Mouse (Mus musculus) regulatory T cell (primary cell): ENCODE measurements around the gene 1110002E22Rik.

Experiments used
- in situ Hi-C: fragments of 300-600 bp; cut with MboI, MseI; formaldehyde crosslinking; loops from one replicate; pipeline ENCODE4 v1.15.1; 2025; ENCODE audit warnings: high pct_unique_total_duplicates

The 1110002E22Rik gene

GRCm38 (mm10) chr3:138064732-138065645, at the start of gene 1110002E22Rik:
1110002E22Rik (plus strand) TSS chr3:138065052.
- in situ Hi-C loops: no loop called here

- in situ Hi-C loops: loop anchor here (10.0 kb wide), 1 partner anchor 108 kb away; no protein-coding TSS in a partner anchor
Observed at GRCm38 (mm10) chr3:138016810-138017209, 48.0 kb upstream of the 1110002E22Rik start.

GRCm38 (mm10) chr3:138022003-138022402, 42.8 kb upstream of the 1110002E22Rik start:
- in situ Hi-C loops: no loop called here

- in situ Hi-C loops: no loop called here
Observed at GRCm38 (mm10) chr3:138022651-138023050, 42.2 kb upstream of the 1110002E22Rik start.

- in situ Hi-C loops: no loop called here
Observed at GRCm38 (mm10) chr3:138026286-138026685, 38.6 kb upstream of the 1110002E22Rik start.

- in situ Hi-C loops: no loop called here
Observed at GRCm38 (mm10) chr3:138027575-138028362, 37.1 kb upstream of the 1110002E22Rik start.

- in situ Hi-C loops: no loop called here
Observed at GRCm38 (mm10) chr3:138029351-138029750, 35.5 kb upstream of the 1110002E22Rik start.

GRCm38 (mm10) chr3:138030563-138030962, 34.3 kb upstream of the 1110002E22Rik start:
- in situ Hi-C loops: loop anchor here (10.0 kb wide), 1 partner anchor 586 kb away; no protein-coding TSS in a partner anchor

GRCm38 (mm10) chr3:138033986-138034385, 30.9 kb upstream of the 1110002E22Rik start:
- in situ Hi-C loops: loop anchor here (10.0 kb wide), 1 partner anchor 589 kb away; no protein-coding TSS in a partner anchor

GRCm38 (mm10) chr3:138040938-138041337, 23.9 kb upstream of the 1110002E22Rik start:
- in situ Hi-C loops: no loop called here

GRCm38 (mm10) chr3:138041591-138042301, 23.1 kb upstream of the 1110002E22Rik start:
- in situ Hi-C loops: no loop called here

GRCm38 (mm10) chr3:138043316-138043715, 21.5 kb upstream of the 1110002E22Rik start:
- in situ Hi-C loops: no loop called here

GRCm38 (mm10) chr3:138049555-138049954, 15.3 kb upstream of the 1110002E22Rik start:
- in situ Hi-C loops: no loop called here

GRCm38 (mm10) chr3:138050772-138051171, 14.1 kb upstream of the 1110002E22Rik start:
- in situ Hi-C loops: no loop called here

GRCm38 (mm10) chr3:138051431-138051830, 13.4 kb upstream of the 1110002E22Rik start:
- in situ Hi-C loops: no loop called here

- in situ Hi-C loops: no loop called here
Observed at GRCm38 (mm10) chr3:138053969-138054368, 10.9 kb upstream of the 1110002E22Rik start.

GRCm38 (mm10) chr3:138056976-138057375, 7.9 kb upstream of the 1110002E22Rik start:
- in situ Hi-C loops: no loop called here

GRCm38 (mm10) chr3:138058226-138058625, 6.6 kb upstream of the 1110002E22Rik start:
- in situ Hi-C loops: no loop called here

GRCm38 (mm10) chr3:138060429-138060828, 4.4 kb upstream of the 1110002E22Rik start:
- in situ Hi-C loops: no loop called here

- in situ Hi-C loops: no loop called here
Observed at GRCm38 (mm10) chr3:138061205-138061911, 3.5 kb upstream of the 1110002E22Rik start.

GRCm38 (mm10) chr3:138062673-138063072, 2.2 kb upstream of the 1110002E22Rik start:
- in situ Hi-C loops: no loop called here
